Mouse (Mus musculus): ENCODE data around the gene Tuba1b.

Tuba1b gene

GRCm38 (mm10) chr15:98891907-98892606 is 42.3 kb downstream of the Tuba1b start:
- DNase-seq (ENCODE audit: low read depth, low spot score): peak; percentile 78

- DNase-seq (ENCODE audit: low read depth, low spot score): no peak
Observed at GRCm38 (mm10) chr15:98891198-98891742, 43.1 kb downstream of the Tuba1b start.

GRCm38 (mm10) chr15:98887526-98887925 is 46.8 kb downstream of the Tuba1b start:
- DNase-seq (ENCODE audit: low read depth, low spot score): no peak

- DNase-seq (ENCODE audit: low read depth, low spot score): no peak
Observed at GRCm38 (mm10) chr15:98886667-98887387, 47.5 kb downstream of the Tuba1b start.

- no peak for DNase-seq (ENCODE audit: low read depth, low spot score)
Observed at GRCm38 (mm10) chr15:98884106-98884505, 50.3 kb downstream of the Tuba1b start.

GRCm38 (mm10) chr15:98883661-98884060 is 50.7 kb downstream of the Tuba1b start:
- no peak for DNase-seq (ENCODE audit: low read depth, low spot score)

- DNase-seq (ENCODE audit: low read depth, low spot score): no peak
Observed at GRCm38 (mm10) chr15:98881656-98882008, 52.7 kb downstream of the Tuba1b start.
